Mouse (Mus musculus): ENCODE data around the gene N4bp1.

DNA sequence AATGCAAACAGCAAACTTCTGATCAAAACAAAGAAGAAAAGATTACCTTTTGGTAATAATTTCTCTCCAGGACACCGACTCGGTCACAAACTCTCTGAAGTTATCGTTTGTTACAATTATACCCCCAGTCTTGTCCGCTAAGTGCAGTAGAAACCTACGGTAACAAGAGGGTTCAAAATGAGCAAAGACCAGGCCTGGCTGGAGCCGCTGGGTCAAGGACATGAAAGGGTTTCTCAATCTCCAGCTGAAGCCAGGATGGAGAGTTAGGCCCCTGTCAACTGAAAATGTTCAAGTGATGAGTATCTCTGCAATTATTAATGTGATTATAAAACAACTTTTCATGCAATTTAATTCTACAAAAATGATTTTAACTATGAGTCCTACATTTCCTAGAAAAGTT, 36.7 kb downstream of the N4bp1 start:
- TF ChIP-seq RCOR1 (conservative IDR thresholded peaks at IDR 0.05; ENCODE audit: low read depth, low read length) = no peak
- no peak for TF ChIP-seq CTCF (conservative IDR thresholded peaks at IDR 0.05 in 1 of 2, IDR thresholded peaks at IDR 0.05 in 1 of 2; ENCODE audit: low read depth in 2 of 2, low read length in 2 of 2)
- TF ChIP-seq MAX (IDR thresholded peaks at IDR 0.05; ENCODE audit: low read length) = no peak
- TF ChIP-seq TBP (conservative IDR thresholded peaks at IDR 0.05; ENCODE audit: low read depth, low read length) = no peak
- no peak for TF ChIP-seq NELFE (IDR thresholded peaks at IDR 0.05; ENCODE audit: low read depth, low read length)
- TF ChIP-seq E2F4 (IDR thresholded peaks at IDR 0.05; ENCODE audit: insufficient replicate concordance, low read depth, low read length) = no peak
- TF ChIP-seq MYC (IDR thresholded peaks at IDR 0.05; ENCODE audit: low read depth, low read length) = no peak
- no peak for TF ChIP-seq ELF1 (IDR thresholded peaks at IDR 0.05; ENCODE audit: low read depth, low read length)
- TF ChIP-seq POLR2A (IDR thresholded peaks at IDR 0.05; ENCODE audit: low read depth, low read length) = no peak
- TF ChIP-seq IRF4 (IDR thresholded peaks at IDR 0.05; ENCODE audit: low read depth, low read length) = no peak

Data from CH12.LX (cell line).